Mouse (Mus musculus) myocyte (in vitro differentiated cells): ENCODE results near the gene Sumo1.

Experiments
- CEBPB ChIP-seq: IDR thresholded peaks from 2 replicates; pipeline ENCODE4 v1.6.1; 2011; ENCODE audit warnings: mild to moderate bottlenecking, moderate library complexity; ENCODE audit not compliant: poor library complexity, insufficient read depth, severe bottlenecking
- MAX ChIP-seq: IDR thresholded peaks from one replicate; pipeline ENCODE4 v1.6.1; 2011; ENCODE audit warnings: low read depth, mild to moderate bottlenecking, control low read depth
- MYOG ChIP-seq, 3 experiments: IDR thresholded peaks; one replicate each; pipeline ENCODE4 v1.6.1; 2011; ENCODE audit warnings: control low read depth in 2 of 3, low read depth in 2 of 3, mild to moderate bottlenecking in 2 of 3; ENCODE audit not compliant: insufficient read length in 2 of 3, control insufficient read depth in 1 of 3, insufficient read depth in 1 of 3
- POLR2A ChIP-seq: IDR thresholded peaks from one replicate; pipeline ENCODE4 v1.6.1; 2011; ENCODE audit warnings: low read depth, mild to moderate bottlenecking, control low read depth, moderate library complexity; ENCODE audit not compliant: insufficient read length
- POLR2AphosphoS2 ChIP-seq: IDR thresholded peaks from one replicate; pipeline ENCODE4 v1.6.1; 2011; ENCODE audit warnings: low read depth, control low read depth; ENCODE audit not compliant: insufficient read length
- REST ChIP-seq: IDR thresholded peaks from one replicate; pipeline ENCODE4 v1.6.1; 2011; ENCODE audit warnings: mild to moderate bottlenecking, control low read depth, moderate library complexity; ENCODE audit not compliant: insufficient read depth, insufficient read length
- TCF12 ChIP-seq: IDR thresholded peaks from one replicate; pipeline ENCODE4 v1.6.1; 2011; ENCODE audit warnings: mild to moderate bottlenecking, control low read depth; ENCODE audit not compliant: poor library complexity, insufficient read depth, severe bottlenecking

DNA sequence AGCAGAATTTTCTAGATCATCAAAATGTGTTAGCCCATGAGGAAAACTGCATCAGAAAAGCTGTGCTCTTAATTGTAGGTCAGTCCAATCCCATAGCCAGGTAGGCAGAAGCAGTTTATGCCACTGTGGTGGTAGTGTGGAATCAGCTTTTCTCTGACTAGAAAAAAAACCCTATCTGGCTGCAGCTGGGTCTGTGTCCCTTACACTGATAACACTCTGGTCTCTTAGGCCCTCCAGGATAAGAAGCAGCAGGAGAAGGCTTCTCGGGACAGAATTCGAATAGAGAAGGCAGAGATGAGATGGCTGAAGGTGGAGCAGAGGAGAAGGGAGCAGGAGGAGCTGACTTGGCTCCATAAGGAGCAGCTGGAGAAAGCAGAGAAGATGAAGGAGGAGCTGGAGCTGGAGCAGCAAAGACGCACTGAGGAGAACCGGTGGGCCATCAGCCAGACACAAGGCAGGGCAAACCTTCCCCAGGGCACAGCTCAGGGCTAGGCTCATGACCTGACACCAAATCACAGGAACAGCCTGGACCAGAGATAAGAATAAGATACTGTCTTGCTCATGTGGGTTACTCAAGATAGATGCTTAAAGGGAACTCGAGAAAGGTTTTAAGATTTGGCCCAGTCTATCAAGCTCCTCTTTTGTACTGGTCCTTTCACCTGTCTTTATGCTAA is 38.5 kb downstream of the Sumo1 start:
- TF ChIP-seq MYOG (IDR thresholded peaks at IDR 0.05; ENCODE audit: control insufficient read depth in 1 of 3, insufficient read depth in 1 of 3, insufficient read length in 2 of 3, low read depth in 2 of 3) (no peak), MAX (no peak), TCF12 (no peak), POLR2A (no peak), REST (no peak), CEBPB (no peak), POLR2AphosphoS2 (no peak)
